Mouse (Mus musculus): ENCODE data around the gene Suclg2.

Gene Suclg2

DNA sequence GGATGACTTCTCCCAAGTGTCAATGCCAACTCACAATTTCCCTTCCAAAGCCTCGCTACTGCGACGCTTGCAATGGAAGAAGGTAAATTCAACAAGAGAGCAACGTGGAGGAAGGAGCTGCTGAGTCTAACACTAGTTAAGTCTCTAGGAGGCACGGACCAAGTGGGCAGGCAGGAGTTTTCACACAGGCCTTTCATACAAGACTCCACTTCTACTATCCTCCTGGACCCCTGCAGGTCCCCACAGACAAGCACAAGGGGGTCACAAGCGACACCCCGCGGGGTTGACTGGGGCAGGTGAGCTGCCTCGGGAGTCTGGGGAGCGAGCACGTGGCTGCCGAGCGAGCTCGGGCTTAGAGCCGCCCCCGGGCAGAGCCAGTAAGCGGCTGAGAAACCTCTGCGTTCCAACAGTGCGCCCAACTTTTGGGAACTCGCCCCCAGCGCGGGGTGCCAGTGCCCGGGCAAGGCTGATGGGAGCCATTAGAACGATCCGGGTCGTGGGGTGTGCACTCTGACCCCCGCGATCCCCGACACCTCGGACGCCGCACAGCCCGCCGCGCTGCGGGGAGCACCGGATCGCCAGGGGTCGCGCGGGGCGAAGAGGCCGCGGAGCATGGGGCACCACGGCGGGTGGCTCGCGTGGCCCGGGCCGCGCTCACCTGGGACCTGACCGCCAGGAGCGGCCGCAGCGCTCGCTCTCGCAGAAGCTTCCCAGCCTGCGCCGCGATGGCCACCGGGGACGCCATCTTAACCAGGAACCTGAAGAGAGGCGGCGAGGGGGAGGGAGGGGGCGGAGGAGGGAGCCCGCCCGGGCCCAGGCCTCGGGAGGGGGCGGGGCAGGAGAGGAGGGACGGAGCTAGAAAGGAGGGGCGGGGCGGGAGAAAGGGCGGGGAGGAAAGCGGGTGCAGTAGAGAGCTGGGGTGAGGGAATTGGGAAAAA lies at the start of gene Suclg2:
Gene Suclg2 (minus strand): TSS at position 770 of the 938 bp plus-strand sequence.
- DNase-seq: peak; percentile 60 to 64

DNA sequence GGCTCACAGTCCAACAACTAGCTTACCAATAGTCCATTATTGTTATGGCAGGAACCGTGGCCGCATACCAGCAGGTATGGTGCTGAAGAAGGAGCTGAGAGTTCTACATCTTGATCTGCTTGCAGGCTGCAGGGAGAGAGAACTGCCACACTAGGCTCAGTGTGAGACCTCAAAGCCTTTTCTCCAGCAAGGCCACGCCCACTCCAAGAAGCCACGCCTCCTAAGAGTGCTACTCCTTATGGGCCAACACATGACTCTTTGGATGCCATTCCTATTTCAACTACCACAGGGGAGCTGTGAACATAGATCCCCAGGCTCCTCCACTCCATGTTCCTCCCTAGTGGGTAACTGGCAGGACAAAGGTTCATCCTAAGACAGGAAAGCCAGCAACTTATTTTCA lies 48.0 kb upstream of the Suclg2 start:
- no peak for DNase-seq

DNA sequence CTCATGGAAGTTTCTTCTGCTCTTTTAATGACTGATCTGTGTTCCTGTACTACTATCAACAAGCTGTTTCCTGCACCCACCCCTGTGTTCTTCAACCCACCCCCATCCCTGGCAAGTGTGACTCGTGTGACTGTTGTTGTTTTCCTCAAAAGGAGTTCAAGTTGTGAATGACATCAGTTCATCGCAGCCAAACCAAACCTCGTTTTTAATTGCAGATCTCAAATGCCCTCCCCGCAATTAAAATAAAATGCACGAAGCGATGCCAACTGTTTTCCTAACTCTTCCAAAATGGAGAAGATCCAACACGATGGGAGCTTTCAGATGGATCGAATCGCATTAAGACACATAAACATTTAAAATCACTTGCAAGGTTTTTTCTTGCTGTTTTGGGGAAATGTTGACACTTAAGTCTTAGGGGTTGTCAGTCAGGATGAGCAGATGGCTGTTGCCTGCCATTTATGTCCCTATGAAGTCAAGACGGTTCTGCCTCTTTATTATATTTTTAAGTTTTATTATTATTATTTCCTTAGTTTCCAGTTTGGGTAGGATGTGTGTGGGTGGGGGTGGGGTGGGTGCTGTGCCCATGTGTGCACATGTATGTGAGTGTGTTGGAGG lies 41.1 kb upstream of the Suclg2 start:
- no peak for DNase-seq

DNA sequence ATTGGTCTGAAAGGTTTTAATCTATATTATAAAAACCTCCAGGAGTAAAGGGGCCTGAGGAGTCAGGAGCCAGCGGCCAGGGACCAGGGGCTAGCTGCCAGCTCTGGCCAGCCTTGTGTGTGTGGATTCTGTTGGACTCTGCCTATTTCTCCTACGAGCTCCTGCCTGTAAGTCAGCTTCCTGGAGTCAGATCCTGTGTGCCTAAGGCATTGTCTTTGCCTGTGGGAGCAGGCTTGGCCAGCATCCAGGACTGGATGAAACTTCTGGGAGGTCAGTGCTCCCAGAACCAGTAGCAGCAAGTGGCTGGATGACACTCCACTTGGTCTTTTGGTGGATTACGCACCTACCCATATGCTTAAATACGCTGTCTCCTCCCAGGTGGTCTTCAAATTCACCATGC lies 23.8 kb upstream of the Suclg2 start:
- DNase-seq: no peak

DNA sequence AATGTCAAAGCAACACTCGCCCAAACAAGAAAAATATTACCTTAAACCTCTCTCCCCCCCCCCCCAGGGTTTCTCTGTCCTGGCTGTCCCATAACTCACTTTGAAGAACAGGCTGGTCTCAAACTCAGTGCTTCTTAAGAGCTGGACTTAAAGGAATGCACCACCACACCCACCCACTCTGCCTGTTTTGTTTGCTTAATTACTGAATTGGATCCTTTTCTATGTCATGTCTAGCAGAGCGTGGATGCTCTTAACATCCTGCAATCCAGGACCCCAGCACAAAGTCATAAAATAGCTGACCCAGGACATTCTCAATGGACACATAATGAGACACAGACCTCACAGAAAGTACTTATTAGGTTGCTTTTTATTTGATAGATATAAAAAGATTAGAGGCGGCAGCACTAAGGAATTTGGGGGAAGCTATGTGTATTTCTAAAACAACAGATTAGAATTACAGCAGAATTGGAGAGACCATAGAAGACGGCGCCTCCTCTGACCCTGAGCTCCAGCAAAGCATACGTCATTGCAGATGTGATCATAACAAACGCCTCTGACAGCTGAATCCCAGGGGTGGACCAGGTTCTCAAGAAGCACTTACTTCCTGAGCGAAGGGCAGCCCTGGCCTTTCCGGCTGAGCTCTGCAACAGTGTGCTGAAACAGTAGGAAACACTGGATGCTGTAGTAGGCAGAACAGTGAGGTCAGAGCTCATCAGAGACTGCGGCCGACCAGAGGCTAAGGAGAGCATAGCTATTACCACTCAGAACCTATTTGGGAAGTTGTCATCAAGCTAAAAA lies 13.2 kb upstream of the Suclg2 start:
- no peak for DNase-seq

DNA sequence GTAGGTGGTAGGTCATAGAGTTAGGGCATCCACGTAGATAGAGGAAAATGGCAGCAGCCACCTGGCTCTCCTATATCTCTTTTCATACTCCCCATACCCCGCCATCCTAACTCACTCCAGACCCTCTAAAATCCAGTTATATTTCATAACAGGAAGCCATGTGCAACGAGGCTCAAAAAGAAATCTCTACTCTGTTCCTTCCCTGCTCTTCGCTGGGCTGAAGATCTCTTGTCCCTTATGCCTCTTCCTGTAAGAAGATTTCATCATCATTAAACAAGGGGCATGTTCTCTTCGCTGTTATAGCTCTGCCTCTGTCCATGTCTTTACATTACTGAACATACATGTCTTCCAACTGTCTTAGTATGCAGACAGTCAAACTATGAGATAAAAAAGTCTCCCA lies 10.8 kb upstream of the Suclg2 start:
- DNase-seq: no peak

DNA sequence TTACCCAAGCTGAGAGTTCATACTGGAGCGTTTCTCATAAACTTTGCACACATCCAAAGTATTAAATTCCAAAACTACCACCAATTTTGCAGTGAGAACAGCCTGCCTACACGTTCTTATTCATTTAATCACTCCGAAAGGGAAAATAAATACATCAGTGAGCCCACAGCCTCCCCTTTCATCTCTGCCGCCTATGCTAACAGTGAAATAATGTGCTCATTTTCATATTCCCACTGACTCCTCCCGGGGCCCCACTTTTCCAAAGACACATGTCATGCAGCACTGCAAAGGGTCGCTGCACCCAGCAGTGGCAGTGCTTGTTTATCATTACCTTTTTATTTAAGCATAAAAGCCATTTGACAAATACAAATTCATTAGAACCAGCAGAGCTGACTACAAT lies 6.7 kb upstream of the Suclg2 start:
- no peak for DNase-seq

DNA sequence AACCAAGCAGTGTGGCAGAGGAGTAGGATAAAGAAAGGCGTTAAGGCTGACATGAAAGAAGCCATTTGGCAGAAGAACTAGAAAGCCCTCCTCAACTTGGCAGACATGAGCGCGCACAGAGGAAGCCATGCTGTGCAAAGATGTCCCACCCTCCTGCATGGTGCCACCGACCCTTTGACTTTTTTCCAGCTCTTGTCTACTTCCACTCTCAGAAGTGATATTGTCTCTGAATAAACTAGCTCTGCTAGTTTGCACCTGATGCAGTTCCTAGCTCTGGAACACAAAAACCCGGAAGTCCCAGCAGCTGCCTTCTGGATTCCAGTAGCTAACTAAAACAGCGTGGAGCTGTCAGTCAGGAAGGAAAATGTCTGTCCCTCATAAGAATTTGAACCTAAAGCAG lies 4.8 kb upstream of the Suclg2 start:
- no peak for DNase-seq

DNA sequence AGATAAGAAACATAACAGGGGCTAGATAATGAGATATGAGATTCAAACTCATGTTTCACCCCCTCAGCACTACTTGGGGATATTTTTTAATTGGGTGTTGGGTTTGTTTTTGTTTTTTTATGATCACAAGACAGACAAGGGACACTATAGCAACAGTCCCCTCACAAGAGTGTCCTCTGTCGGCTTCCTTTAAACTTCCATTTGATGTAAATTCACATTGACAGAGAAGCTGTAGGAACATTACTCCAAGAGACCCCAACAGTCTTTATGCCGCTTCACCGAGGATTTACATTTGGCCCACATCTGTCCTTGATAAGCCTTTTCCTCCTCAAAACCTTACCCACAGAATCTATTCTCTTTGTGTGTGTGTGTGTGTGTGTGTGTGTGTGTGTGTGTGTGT lies 1.2 kb upstream of the Suclg2 start:
- no peak for DNase-seq

DNA sequence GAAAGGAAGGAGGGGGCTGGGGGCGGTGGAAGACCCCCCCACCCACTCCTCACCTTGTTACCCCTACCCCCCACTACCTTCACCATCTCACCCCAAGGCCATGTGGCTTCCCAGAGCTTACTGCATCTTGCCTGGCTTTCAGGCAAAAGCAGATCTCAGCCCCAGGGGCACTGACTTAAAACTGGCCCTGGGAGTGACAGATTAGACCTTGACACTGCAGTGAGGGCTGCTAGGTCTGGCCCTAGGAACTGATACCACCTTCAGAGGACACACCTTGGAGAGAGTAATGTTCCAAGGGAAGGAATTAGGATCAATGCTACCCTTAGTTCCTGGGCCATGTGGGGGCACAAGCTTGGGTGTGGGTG lies 351 bp upstream of the Suclg2 start:
- peak in 1 of 2 experiments; percentile 5 for DNase-seq

DNA sequence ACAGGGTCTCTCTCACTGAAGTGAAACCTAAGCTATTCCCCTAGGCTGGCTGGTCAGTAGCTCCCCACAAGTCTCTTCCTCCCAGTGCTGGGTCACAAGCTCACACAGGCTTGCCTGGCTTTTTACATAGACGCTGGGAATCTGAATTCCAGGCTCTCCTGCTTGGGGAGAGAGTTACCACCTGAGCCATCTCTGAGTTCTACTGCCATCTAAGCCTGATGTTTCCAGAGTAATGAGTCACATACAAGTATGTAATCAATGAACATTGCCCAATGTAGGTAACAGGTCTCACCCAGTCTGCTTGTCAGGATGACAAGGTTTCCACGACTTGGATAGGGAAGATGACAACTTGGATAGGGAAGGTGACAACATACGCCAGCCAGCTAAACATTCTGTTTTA lies 1.5 kb downstream of the Suclg2 start:
- DNase-seq: no peak

DNA sequence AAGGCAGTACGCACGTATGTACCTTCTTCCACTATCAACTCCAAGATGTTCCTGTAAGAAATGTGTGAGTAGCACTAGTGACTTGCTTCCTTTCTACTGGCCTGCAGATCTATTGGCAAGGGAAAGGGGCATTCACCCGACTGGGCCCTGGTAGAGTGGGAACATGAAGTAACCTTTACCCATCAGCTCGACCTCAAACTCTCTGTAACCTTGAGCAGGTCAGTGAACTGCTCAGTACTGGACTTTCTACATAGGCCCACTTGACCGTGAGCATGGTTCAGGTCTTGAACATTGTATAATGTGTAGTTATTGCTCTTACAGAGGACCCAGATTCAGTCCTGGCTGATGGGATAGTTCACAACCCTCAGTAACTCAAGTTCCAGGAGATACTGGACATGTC lies 2.1 kb downstream of the Suclg2 start:
- DNase-seq: no peak

DNA sequence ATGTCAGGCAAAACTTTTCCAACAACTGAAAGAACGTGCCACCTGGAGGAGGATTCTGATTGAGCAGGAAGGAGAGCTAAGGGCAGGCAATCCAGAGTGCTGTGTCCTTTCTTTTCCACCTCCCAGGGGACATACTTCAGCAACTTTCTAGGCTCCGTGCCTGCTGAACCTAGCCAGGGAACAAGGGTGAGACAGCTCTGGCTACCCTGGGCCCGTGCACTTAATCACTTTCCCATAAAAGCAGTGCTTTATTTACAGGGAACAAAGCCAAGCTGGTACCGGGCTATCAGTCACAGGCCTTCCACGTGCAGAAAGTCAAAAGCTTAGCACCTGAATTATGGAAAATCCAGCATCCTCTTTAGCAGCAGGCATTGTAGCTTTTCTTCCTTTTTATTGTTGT lies 5.4 kb downstream of the Suclg2 start:
- DNase-seq: no peak

DNA sequence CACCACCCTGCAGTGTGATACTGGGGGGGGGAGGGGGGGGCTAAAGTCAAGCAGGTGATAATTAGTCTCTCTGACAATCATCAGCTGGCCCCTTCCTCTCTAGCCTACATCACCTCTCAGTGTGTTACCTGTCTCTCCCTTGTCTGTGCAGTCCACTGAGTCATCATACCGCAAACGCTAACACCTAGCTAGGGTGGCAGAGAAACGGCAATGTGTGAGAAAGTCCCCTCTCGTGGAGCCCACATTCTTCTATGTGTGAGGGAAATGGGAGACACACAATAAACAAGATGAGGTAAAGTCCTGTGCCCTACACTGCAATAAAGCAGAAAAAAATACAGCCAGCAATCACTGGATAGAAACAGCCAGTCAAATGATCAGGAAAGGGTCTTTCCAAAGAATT lies 6.5 kb downstream of the Suclg2 start:
- no peak for DNase-seq

DNA sequence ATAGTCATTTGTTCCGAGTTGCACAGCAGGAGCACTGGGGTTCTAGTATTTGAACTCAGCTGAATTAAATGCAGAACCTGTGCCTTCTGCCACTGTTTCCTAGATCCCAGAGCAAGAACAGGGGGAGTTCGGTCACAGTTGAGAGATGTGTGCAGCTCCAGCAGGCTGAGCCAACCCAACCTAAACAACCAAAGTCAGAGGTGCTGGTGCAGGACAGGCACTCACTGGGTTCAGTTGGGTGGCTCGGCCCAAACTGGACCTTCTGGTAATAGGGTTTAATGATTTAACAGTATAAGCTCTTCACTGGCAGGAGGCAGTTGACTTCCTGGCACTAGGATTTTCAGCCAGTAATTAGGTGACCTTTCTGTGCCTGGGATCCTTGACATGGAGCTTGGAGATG lies 6.9 kb downstream of the Suclg2 start:
- no peak for DNase-seq

DNA sequence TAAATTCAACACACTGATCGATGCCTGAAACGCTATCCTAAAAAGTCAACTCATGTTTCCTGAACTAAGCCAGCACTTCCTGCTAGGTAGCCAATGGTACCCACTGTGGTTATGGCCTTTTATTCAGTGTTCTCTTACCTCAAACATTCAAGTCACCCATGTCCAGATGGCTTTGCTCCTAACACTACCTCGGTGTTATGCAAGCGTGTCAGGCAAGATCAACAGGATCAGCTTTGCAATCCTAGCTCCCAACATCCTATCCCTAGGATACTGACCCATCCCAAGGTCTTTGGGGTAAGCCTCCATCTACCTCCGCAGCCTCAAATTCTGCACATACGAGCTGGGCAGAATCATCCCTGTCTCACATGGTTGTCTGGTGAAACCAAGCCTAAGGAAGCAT lies 7.7 kb downstream of the Suclg2 start:
- DNase-seq: no peak

DNA sequence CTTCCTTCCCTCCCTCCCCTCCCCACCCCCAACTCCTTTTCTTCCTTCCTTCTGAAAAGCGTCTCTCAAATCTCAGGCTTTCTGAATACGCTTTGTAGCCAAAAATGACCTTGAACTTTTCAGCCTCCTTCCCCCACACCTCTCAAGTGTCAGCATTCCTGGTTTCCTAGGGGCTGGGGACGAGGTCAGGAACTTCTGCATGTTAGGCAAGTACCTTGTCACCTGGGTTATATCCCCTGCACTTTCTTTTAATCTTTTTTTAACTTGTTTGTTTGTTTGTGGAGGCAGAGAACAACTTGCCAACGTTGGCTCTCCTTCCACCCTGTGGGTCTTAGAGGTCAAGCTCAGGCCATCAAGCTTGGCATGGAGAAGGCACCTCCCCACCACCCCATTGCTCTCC lies 9.1 kb downstream of the Suclg2 start:
- DNase-seq: no peak

DNA sequence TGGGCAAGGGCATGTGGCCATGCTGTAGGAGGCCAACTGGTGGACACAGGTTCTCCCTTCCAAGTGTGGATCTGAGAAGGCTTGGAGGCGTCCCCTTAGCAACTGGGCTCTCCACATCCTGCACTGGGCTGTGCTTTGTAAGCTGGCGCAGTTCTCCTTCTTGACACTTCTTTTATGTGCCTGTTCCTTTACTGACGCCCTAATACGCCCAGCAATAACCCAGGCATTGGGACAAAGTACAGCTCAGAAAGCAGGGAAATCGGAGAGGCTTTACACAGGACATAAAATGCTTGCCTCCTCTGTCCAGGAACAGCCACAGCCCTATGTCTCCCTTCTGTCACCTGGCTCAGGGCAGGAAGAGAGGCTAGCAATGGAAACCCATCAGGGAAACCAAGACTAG lies 9.5 kb downstream of the Suclg2 start:
- no peak for DNase-seq

DNA sequence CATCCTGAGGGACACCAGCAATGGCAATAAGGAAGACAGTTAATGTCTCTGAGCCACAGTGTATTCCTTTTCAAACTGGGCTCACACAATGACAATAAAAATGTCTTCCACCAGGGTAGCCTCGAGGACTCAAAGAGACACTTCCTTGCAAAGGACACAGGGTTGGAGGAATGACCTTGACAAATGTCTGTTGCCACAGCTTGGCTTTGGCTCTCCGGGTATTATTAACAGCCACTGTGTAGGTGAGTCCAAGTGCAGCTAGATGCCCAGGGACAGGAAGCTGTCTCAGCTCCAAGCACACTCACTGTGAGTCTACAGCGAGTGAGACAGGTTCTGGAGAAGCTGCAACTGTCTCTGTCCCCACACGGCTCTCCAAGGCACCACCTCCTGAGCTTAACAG lies 14.0 kb downstream of the Suclg2 start:
- no peak for DNase-seq

DNA sequence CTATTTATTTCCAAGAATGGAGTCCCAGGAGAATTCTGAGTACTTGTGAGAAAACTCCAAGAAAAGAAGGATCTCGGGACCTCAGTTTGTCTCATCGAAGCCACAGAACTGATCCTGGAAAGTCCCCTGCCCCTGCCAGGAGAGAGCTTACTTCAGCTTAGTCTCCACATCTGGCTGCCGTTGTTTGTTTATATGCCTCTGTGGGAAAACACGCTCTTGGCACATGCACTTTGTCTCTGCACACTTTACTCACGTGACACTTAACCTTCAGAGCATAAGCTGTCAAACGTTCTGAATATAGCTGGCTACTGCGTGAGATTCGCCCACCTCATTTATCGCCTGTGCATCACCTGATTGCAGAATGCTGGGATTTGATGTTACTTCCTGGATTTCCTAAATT lies 16.4 kb downstream of the Suclg2 start:
- DNase-seq: no peak

DNA sequence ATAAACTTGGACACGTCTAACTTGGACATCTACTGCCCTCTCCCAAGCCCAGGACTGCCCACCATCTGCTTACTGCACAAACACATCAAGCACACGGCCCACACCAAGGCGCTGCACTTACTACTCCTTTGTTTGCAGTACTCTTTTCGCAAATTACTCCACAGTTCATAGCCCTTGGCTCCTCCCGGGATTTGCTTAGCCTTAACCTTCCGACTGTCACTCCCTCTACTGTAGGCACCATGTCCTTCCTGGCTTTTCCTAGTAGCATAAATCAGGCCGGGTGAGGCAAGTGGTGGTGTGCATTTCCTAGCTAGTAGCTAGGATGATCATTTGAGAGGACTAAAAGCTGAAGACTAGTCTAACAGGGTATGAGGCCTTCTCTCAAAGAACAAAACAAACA lies 16.8 kb downstream of the Suclg2 start:
- DNase-seq: no peak

DNA sequence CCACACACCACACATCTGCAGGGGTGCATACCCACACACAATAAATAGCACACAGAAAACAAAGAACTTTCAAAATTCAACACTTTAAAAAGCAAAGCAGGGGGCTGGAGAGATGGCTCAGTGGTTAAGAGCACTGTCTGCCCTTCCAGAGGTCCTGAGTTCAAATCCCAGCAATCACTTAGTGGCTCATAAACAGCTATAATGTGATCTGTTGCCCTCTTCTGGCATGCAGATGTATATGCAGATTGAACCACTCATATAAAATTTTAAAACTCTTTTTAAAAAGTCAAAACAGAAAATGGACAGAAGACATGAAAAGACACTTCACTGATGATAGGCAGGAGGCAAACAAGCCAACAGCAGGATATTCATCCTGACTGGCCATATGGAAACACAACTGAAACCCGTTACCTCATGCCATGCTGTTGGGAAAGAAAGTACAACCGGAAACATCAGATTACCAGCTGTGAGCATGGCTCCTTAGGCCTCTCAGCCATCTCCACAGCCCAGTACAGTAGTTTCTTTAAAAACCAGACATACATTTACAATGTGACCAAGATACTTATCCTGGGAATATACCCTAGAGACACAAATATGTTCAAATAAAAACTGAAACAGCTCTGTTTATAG lies 17.5 kb downstream of the Suclg2 start:
- no peak for DNase-seq

DNA sequence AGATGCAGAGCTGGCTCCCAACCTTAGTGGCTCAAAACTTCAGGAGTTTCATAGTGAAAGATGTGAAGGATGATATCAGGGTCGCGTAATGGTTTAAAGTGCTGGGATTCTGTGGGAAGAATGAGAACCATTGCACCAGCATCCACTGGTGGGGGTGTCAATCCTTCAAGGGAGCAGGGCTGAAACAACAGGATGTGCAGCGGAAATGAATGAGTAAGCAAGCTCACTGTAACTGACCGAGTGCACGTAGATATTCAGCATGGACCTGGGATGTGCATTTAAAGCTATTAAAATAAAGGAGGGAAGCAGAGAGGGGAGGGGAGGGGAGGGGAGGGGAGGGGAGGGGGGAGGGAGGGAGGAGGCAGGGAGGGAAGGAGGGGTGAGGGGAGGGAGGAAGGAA lies 18.4 kb downstream of the Suclg2 start:
- DNase-seq: no peak

Measured in cerebellum, adult 18-20 months (tissue).